Mouse (Mus musculus): Measurements from ENCODE around the gene Jak3. TPM values are rescaled to one million over a fixed set of nuclear protein-coding genes. Genes with fewer than 3 reads are reported as not detected.
A peak's percentile ranks its signal among the peaks of the same experiment; 100 is the strongest.

Jak3 gene
- polyA plus RNA-seq, 1 experiment from 2014 or later = 3.5 TPM

Small RNA genes lying within 50 kb of the gene (microRNA-seq; reads per million reads assigned to microRNA genes)
- gene Mir6769b = 3.0 reads per million, percentile 7 among the genes with 10 or more reads in this experiment

Other genes with a start within 250 kb of the Jak3 start
- gene Abhd8, start 212.6 kb upstream of the Jak3 start, polyA plus RNA-seq (2015; fragmentation: Nextera tagmentation; extraction: Ambion mirVana) = 127 and 136 TPM in 2 replicates
- 222 and 230 TPM in 2 replicates for gene Mrpl34, start 211.3 kb upstream of the Jak3 start, polyA plus RNA-seq (2015; fragmentation: Nextera tagmentation; extraction: Ambion mirVana)
- 212 and 214 TPM in 2 replicates for gene Dda1, start 207.1 kb upstream of the Jak3 start, polyA plus RNA-seq (2015; fragmentation: Nextera tagmentation; extraction: Ambion mirVana)
- gene Ano8, start 190.3 kb upstream of the Jak3 start, polyA plus RNA-seq (2015; fragmentation: Nextera tagmentation; extraction: Ambion mirVana) = 6.6 and 7.1 TPM in 2 replicates
- 13.7 and 14.3 TPM in 2 replicates for gene Gtpbp3, start 188.2 kb upstream of the Jak3 start, polyA plus RNA-seq (2015; fragmentation: Nextera tagmentation; extraction: Ambion mirVana)
- 13.8 and 14.0 TPM in 2 replicates for gene Plvap, start 164.5 kb upstream of the Jak3 start, polyA plus RNA-seq (2015; fragmentation: Nextera tagmentation; extraction: Ambion mirVana)
- 0.31 and 0.49 TPM in 2 replicates for gene Ccdc194, start 150.6 kb upstream of the Jak3 start, polyA plus RNA-seq (2015; fragmentation: Nextera tagmentation; extraction: Ambion mirVana)
- gene Bst2, start 138.8 kb upstream of the Jak3 start, polyA plus RNA-seq (2015; fragmentation: Nextera tagmentation; extraction: Ambion mirVana) = 16.0 and 17.2 TPM in 2 replicates
- 55.3 and 59.6 TPM in 2 replicates for gene Mvb12a, start 133.4 kb upstream of the Jak3 start, polyA plus RNA-seq (2015; fragmentation: Nextera tagmentation; extraction: Ambion mirVana)
- 0.19 TPM in 1 of 2 replicates, not detected in the other for gene Tmem221, start 117.4 kb upstream of the Jak3 start, polyA plus RNA-seq (2015; fragmentation: Nextera tagmentation; extraction: Ambion mirVana)
- gene Nxnl1, start 109.7 kb upstream of the Jak3 start, polyA plus RNA-seq (2015; fragmentation: Nextera tagmentation; extraction: Ambion mirVana) = not detected in 2 replicates
- gene Slc27a1, start 107.4 kb upstream of the Jak3 start, polyA plus RNA-seq (2015; fragmentation: Nextera tagmentation; extraction: Ambion mirVana) = 78.5 and 81.9 TPM in 2 replicates
- 197 and 204 TPM in 2 replicates for gene Pgls, start 84.1 kb upstream of the Jak3 start, polyA plus RNA-seq (2015; fragmentation: Nextera tagmentation; extraction: Ambion mirVana)
- gene Fam129c, start 78.6 kb upstream of the Jak3 start, polyA plus RNA-seq (2015; fragmentation: Nextera tagmentation; extraction: Ambion mirVana) = 6.9 and 8.2 TPM in 2 replicates
- 57.5 and 63.2 TPM in 2 replicates for gene Colgalt1, start 65.3 kb upstream of the Jak3 start, polyA plus RNA-seq (2015; fragmentation: Nextera tagmentation; extraction: Ambion mirVana)
- gene Unc13a, start 4.5 kb upstream of the Jak3 start, polyA plus RNA-seq (2015; fragmentation: Nextera tagmentation; extraction: Ambion mirVana) = 18.0 and 18.9 TPM in 2 replicates
- 0.31 and 0.79 TPM in 2 replicates for gene Insl3, start 12.9 kb downstream of the Jak3 start, polyA plus RNA-seq (2015; fragmentation: Nextera tagmentation; extraction: Ambion mirVana)
- 0.32 and 0.34 TPM in 2 replicates for gene B3gnt3, start 25.5 kb downstream of the Jak3 start, polyA plus RNA-seq (2015; fragmentation: Nextera tagmentation; extraction: Ambion mirVana)
- 62.2 and 68.2 TPM in 2 replicates for gene Fcho1, start 49.4 kb downstream of the Jak3 start, polyA plus RNA-seq (2015; fragmentation: Nextera tagmentation; extraction: Ambion mirVana)
- 8.2 and 8.7 TPM in 2 replicates for gene Zfp709, start 205.7 kb downstream of the Jak3 start, polyA plus RNA-seq (2015; fragmentation: Nextera tagmentation; extraction: Ambion mirVana)
- 16.5 and 17.8 TPM in 2 replicates for gene Zfp882, start 232.3 kb downstream of the Jak3 start, polyA plus RNA-seq (2015; fragmentation: Nextera tagmentation; extraction: Ambion mirVana)
- gene Zfp617, start 232.3 kb downstream of the Jak3 start, polyA plus RNA-seq (2015; fragmentation: Nextera tagmentation; extraction: Ambion mirVana) = 34.9 and 38.9 TPM in 2 replicates